Mouse (Mus musculus) hindbrain, embryonic 16.5 days (tissue): ENCODE data around the gene Tff3. TPM values are rescaled to one million over a fixed set of nuclear protein-coding genes. Genes with fewer than 3 reads are reported as not detected.
A peak's percentile ranks its signal among the peaks of the same experiment; 100 is the strongest.

Source experiments
- ATAC-seq: fragments of 200-750 bp; cut with Nextera tagmentation; 2 replicates; pipeline ENCODE4 v1.8.0; 2017; ENCODE audit warnings: moderate TSS enrichment, moderate library complexity
- H3K27ac ChIP-seq: fragments of 300-500 bp; sonication (generic); 2 replicates; pipeline ENCODE4 v1.5.1; 2014; ENCODE audit warnings: low read depth, mild to moderate bottlenecking, control low read depth, low read length, moderate library complexity
- H3K27me3 ChIP-seq: fragments of 300-500 bp; sonication (generic); replicated peaks from 2 replicates; pipeline ENCODE4 v1.6.1; 2014; ENCODE audit warnings: low read length; ENCODE audit not compliant: control insufficient read depth, insufficient read depth
- H3K36me3 ChIP-seq: fragments of 300-500 bp; sonication (generic); 2 replicates; pipeline ENCODE4 v1.6.1; 2014; ENCODE audit warnings: mild to moderate bottlenecking, low read length, moderate library complexity, mixed read lengths; ENCODE audit not compliant: control insufficient read depth, insufficient read depth
- H3K4me1 ChIP-seq: fragments of 300-500 bp; sonication (generic); 2 replicates; pipeline ENCODE4 v1.6.1; 2014; ENCODE audit warnings: low read depth, low read length; ENCODE audit not compliant: control insufficient read depth, insufficient read depth
- H3K4me2 ChIP-seq: fragments of 300-500 bp; sonication (generic); 2 replicates; pipeline ENCODE4 v1.6.1; 2014; ENCODE audit warnings: mild to moderate bottlenecking, low read length, control low read depth, moderate library complexity
- H3K4me3 ChIP-seq: fragments of 300-500 bp; sonication (generic); 2 replicates; pipeline ENCODE4 v1.5.1; 2014; ENCODE audit warnings: mild to moderate bottlenecking, low read length, control low read depth, moderate library complexity
- H3K9ac ChIP-seq: fragments of 300-500 bp; sonication (generic); 2 replicates; pipeline ENCODE4 v1.6.1; 2014; ENCODE audit warnings: low read depth, mild to moderate bottlenecking, control low read depth, low read length, moderate library complexity
- H3K9me3 ChIP-seq: fragments of 300-500 bp; sonication (generic); 2 replicates; pipeline ENCODE4 v1.6.1; 2014; ENCODE audit warnings: mild to moderate bottlenecking, low read length, moderate library complexity; ENCODE audit not compliant: control insufficient read depth
- WGBS: fragments of 180-500 bp; shearing (Covaris S2); extraction: QIAGEN DNeasy Blood & Tissue Kit; methylation state at CpG from one replicate; pipeline ENCODE4 v1.1.7; 2014; 5-methylcytosine and 5-hydroxymethylcytosine counted together
- polyA plus RNA-seq: library from polyadenylated mRNA; unstranded; fragments of >200 nt; fragmentation: Nextera tagmentation; extraction: Ambion mirVana; gene quantifications from 2 replicates; pipeline ENCODE4 v1.2.1, GENCODE M21; 2015

The Tff3 gene
- polyA plus RNA-seq, 1 experiment from 2014 or later: 0.94 TPM

- no peak overlapping the region for H3K4me3 ChIP-seq
- peaks cover 11% of the 10 kb centered on the region for H3K36me3 ChIP-seq
- no peak overlapping the region for H3K4me2 ChIP-seq
- H3K9me3 ChIP-seq: no peaks in the 10 kb centered on the region
- no peaks in the 10 kb centered on the region for H3K27me3 ChIP-seq
- no peaks in the 10 kb centered on the region for H3K4me1 ChIP-seq
- no peak overlapping the region for H3K27ac ChIP-seq
- 75% methylated on average over 8 of the region's 8 CpGs for WGBS
- no peak for ATAC-seq
- no peak overlapping the region for H3K9ac ChIP-seq
Measured at GRCm38 (mm10) chr17:31103823-31104222, 25.6 kb downstream of the Tff3 start.

- Histone ChIP-seq H3K27ac (no peak overlapping the region), H3K4me1 (no peaks in the 10 kb centered on the region), H3K27me3 (no peaks in the 10 kb centered on the region), H3K36me3 (peaks cover 7% of the 10 kb centered on the region), H3K4me2 (no peak overlapping the region), H3K9me3 (no peaks in the 10 kb centered on the region), H3K4me3 (no peak overlapping the region), H3K9ac (no peak overlapping the region)
- no peak for ATAC-seq
- WGBS: 86% methylated on average over 8 of the region's 8 CpGs
Measured at GRCm38 (mm10) chr17:31103007-31103570, 26.4 kb downstream of the Tff3 start.

- H3K9ac ChIP-seq: no peak overlapping the region
- no peak for ATAC-seq
- no peak overlapping the region for H3K4me3 ChIP-seq
- H3K27ac ChIP-seq: no peak overlapping the region
- H3K4me2 ChIP-seq: no peak overlapping the region
- WGBS: 90% methylated on average over 5 of the region's 5 CpGs
- no peaks in the 10 kb centered on the region for H3K9me3 ChIP-seq
- no peaks in the 10 kb centered on the region for H3K27me3 ChIP-seq
- peaks cover 14% of the 10 kb centered on the region for H3K36me3 ChIP-seq
- H3K4me1 ChIP-seq: no peaks in the 10 kb centered on the region
Measured at GRCm38 (mm10) chr17:31098788-31099187, 30.7 kb downstream of the Tff3 start.

- H3K36me3 ChIP-seq: peaks cover 20% of the 10 kb centered on the region
- no peak overlapping the region for H3K4me3 ChIP-seq
- no peak for ATAC-seq
- no peak overlapping the region for H3K9ac ChIP-seq
- no peaks in the 10 kb centered on the region for H3K27me3 ChIP-seq
- WGBS: 97% methylated on average over 2 of the region's 2 CpGs
- H3K27ac ChIP-seq: no peak overlapping the region
- no peaks in the 10 kb centered on the region for H3K9me3 ChIP-seq
- H3K4me1 ChIP-seq: no peaks in the 10 kb centered on the region
- H3K4me2 ChIP-seq: no peak overlapping the region
Measured at GRCm38 (mm10) chr17:31096893-31097292, 32.6 kb downstream of the Tff3 start.

- 86% methylated on average over 7 of the region's 7 CpGs for WGBS
- Histone ChIP-seq H3K9ac (no peak overlapping the region), H3K27ac (no peak overlapping the region), H3K27me3 (no peaks in the 10 kb centered on the region), H3K9me3 (no peaks in the 10 kb centered on the region), H3K4me2 (no peak overlapping the region), H3K4me3 (no peak overlapping the region), H3K4me1 (peaks cover 7% of the 10 kb centered on the region), H3K36me3 (peaks cover 20% of the 10 kb centered on the region)
- no peak for ATAC-seq
Measured at GRCm38 (mm10) chr17:31095570-31095969, 33.9 kb downstream of the Tff3 start.

GRCm38 (mm10) chr17:31094781-31095180 is 34.7 kb downstream of the Tff3 start:
- Histone ChIP-seq H3K4me1 (peaks cover 15% of the 10 kb centered on the region), H3K4me3 (no peak overlapping the region), H3K4me2 (no peak overlapping the region), H3K36me3 (peaks cover 20% of the 10 kb centered on the region), H3K27ac (no peak overlapping the region), H3K9ac (no peak overlapping the region), H3K27me3 (no peaks in the 10 kb centered on the region), H3K9me3 (no peaks in the 10 kb centered on the region)
- 47% methylated on average over 5 of the region's 5 CpGs for WGBS
- ATAC-seq: no peak

- no peak for ATAC-seq
- no peak overlapping the region for H3K27ac ChIP-seq
- peaks cover 35% of the 10 kb centered on the region for H3K4me1 ChIP-seq
- H3K36me3 ChIP-seq: peaks cover 12% of the 10 kb centered on the region
- no peak overlapping the region for H3K4me3 ChIP-seq
- no peaks in the 10 kb centered on the region for H3K27me3 ChIP-seq
- no peak overlapping the region for H3K9ac ChIP-seq
- H3K9me3 ChIP-seq: no peaks in the 10 kb centered on the region
- 38% methylated on average over 13 of the region's 13 CpGs for WGBS
- no peak overlapping the region for H3K4me2 ChIP-seq
Measured at GRCm38 (mm10) chr17:31091023-31091735, 38.3 kb downstream of the Tff3 start.

- Histone ChIP-seq H3K4me3 (no peak overlapping the region), H3K9me3 (no peaks in the 10 kb centered on the region; the same call in 1 of the 2 replicates), H3K4me2 (no peak overlapping the region), H3K9ac (no peak overlapping the region), H3K27me3 (no peaks in the 10 kb centered on the region), H3K4me1 (peaks cover 35% of the 10 kb centered on the region), H3K36me3 (peaks cover 6% of the 10 kb centered on the region; the same call in 1 of the 2 replicates), H3K27ac (peak overlapping the region; percentile 48)
- 77% methylated on average over 8 of the region's 8 CpGs for WGBS
- no peak for ATAC-seq
Measured at GRCm38 (mm10) chr17:31089848-31090247, 39.6 kb downstream of the Tff3 start.

GRCm38 (mm10) chr17:31088711-31089110 is 40.7 kb downstream of the Tff3 start:
- Histone ChIP-seq H3K9me3 (no peaks in the 10 kb centered on the region; the same call in 1 of the 2 replicates), H3K4me3 (no peak overlapping the region), H3K36me3 (peaks cover 6% of the 10 kb centered on the region; the same call in 1 of the 2 replicates), H3K9ac (no peak overlapping the region; the same call in 1 of the 2 replicates), H3K27ac (no peak overlapping the region), H3K27me3 (no peaks in the 10 kb centered on the region), H3K4me1 (peaks cover 35% of the 10 kb centered on the region), H3K4me2 (no peak overlapping the region)
- 60% methylated on average over 5 of the region's 5 CpGs for WGBS
- ATAC-seq: no peak
